Mouse (Mus musculus) intestine, embryonic 15.5 days (tissue): ENCODE measurements around the gene Lin52. TPM values are rescaled to one million over a fixed set of nuclear protein-coding genes. Genes with fewer than 3 reads are reported as not detected.
"Not testable (repeated sequence)": the region's sequence is repeated elsewhere in the genome, so short reads cannot be mapped to it uniquely, and the experiment has no call there.

Experiments used
- ATAC-seq: fragments of 200-750 bp; cut with Nextera tagmentation; 2 replicates; pipeline ENCODE4 v1.8.0; 2017; ENCODE audit warnings: moderate TSS enrichment, moderate library complexity
- H3K27ac ChIP-seq: fragments of 300-500 bp; sonication (generic); 2 replicates; pipeline ENCODE4 v1.5.1; 2015; ENCODE audit warnings: mild to moderate bottlenecking, inconsistent platforms
- H3K27me3 ChIP-seq: fragments of 300-500 bp; sonication (generic); replicated peaks from 2 replicates; pipeline ENCODE4 v1.6.1; 2015; ENCODE audit warnings: inconsistent platforms
- H3K36me3 ChIP-seq: fragments of 300-500 bp; sonication (generic); 2 replicates; pipeline ENCODE4 v1.6.1; 2015; ENCODE audit warnings: inconsistent platforms
- H3K4me1 ChIP-seq: fragments of 300-500 bp; sonication (generic); replicated peaks from 2 replicates; pipeline ENCODE4 v1.6.1; 2015; ENCODE audit warnings: inconsistent platforms
- H3K4me2 ChIP-seq: fragments of 300-500 bp; sonication (generic); replicated peaks from 2 replicates; pipeline ENCODE4 v1.6.1; 2015; ENCODE audit warnings: mild to moderate bottlenecking, inconsistent platforms
- H3K4me3 ChIP-seq: fragments of 300-500 bp; sonication (generic); replicated peaks from 2 replicates; pipeline ENCODE4 v1.5.1; 2015; ENCODE audit warnings: inconsistent platforms
- H3K9ac ChIP-seq: fragments of 300-500 bp; sonication (generic); 2 replicates; pipeline ENCODE4 v1.6.1; 2015; ENCODE audit warnings: inconsistent platforms
- H3K9me3 ChIP-seq: fragments of 300-500 bp; sonication (generic); 2 replicates; pipeline ENCODE4 v1.6.1; 2016; ENCODE audit warnings: inconsistent platforms
- WGBS: fragments of 180-500 bp; shearing (Covaris S2); methylation state at CpG from one replicate; pipeline ENCODE4 v1.1.7; 2015; 5-methylcytosine and 5-hydroxymethylcytosine counted together
- polyA plus RNA-seq: library from polyadenylated mRNA; unstranded; fragments of >200 nt; fragmentation: Nextera tagmentation; extraction: Ambion mirVana; gene quantifications from 2 replicates; pipeline ENCODE4 v1.2.1, GENCODE M21; 2015

Gene Lin52
- polyA plus RNA-seq, 1 experiment from 2014 or later, result 15.2 TPM

DNA sequence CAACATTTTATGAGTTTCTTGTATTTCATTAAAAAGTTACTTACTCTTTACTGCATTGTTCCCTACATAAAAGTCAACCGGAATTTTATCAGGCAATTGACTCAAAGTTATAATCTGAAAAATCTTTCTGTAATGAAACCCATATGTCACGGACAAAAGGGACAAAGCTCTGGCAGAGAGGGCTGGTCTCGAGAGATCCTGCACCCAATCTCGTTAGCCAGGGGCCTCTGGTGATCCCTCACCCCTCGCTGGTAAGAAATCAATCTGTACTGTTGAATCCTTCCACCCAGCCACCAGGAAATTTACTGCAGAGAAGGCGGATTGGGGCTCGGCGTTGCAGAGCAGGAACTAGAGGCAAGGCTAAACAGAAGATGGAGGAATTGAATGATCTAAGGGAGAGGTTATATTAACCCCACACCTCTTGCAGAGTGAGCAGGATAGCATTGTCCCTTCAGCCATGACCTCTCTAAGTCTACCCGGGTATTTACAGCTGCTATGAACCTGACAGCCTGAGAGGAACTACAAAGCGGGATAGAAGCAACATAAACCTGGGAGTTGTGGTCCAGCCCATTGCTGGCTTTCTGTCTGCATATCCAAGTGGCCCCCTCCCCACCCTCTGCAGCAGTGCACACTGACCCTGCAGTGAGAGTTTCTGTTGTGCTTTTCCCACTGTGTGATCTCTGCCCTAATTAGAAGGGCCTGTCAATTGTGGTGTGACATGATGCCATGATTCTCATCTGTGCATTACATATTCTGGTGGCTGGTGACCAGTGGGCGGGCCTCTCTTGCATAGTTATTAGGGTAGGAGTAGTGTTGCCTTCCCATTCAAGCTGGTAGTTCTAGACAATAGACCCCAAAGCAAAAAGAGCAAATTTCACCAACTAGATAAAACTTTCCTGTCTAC lies 73.2 kb downstream of the Lin52 start:
- no peaks in the 10 kb centered on the region for H3K27me3 ChIP-seq
- H3K4me3 ChIP-seq, result no peak overlapping the region
- H3K36me3 ChIP-seq, result no peaks in the 10 kb centered on the region
- WGBS, result 59% methylated on average over 11 of the region's 11 CpGs
- H3K4me2 ChIP-seq, result no peak overlapping the region
- no peak for ATAC-seq
- H3K4me1 ChIP-seq, result peaks cover 7% of the 10 kb centered on the region; the same call in 1 of the 2 replicates
- H3K27ac ChIP-seq, result no peak overlapping the region
- no peak overlapping the region for H3K9ac ChIP-seq
- no peaks in the 10 kb centered on the region for H3K9me3 ChIP-seq

DNA sequence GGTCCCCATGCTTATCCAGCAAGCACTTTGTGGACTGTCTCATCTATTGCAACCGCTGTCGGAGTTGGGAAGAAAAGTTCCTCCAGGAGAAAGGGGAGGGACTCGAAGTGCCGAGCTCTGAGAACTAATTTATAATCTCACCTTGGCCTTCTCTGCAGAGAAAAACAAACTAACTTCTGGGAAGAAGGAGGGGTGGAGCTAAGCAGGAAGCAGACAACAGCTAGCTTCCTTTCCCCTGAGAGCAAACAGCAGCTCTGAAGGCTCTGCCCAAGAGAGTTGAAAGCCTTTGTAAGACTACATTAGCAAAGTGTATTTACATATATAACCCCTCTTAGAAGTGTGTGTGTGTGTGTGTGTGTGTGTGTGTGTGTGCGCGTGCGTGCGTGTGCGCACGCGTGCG lies 74.2 kb downstream of the Lin52 start:
- Histone ChIP-seq H3K27me3 (no peaks in the 10 kb centered on the region), H3K27ac (no peak overlapping the region), H3K9ac (no peak overlapping the region), H3K4me2 (no peak overlapping the region), H3K4me1 (peaks cover 7% of the 10 kb centered on the region; the same call in 1 of the 2 replicates), H3K4me3 (no peak overlapping the region), H3K9me3 (no peaks in the 10 kb centered on the region), H3K36me3 (no peaks in the 10 kb centered on the region)
- ATAC-seq, result no peak
- 75% methylated on average over 12 of the region's 12 CpGs for WGBS

DNA sequence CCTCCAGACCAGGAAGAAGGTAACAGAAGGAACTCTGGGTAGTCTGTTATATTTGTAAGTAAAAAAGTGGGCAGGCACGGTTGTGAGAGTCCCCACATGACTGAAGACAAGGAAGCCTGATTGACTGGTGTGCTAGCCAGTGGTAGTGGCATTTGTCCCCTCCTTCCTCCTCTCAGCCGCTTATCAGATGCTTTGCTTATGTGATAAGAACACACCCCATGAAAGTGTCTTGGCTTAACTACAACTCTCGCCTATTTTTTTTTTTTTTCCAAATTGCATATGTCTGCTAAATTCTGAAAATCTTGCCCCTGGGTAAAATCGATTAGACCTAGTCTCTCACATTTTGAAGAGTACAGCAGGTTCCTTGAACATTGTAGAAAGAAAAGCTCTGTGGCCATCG lies 79.2 kb downstream of the Lin52 start:
- Histone ChIP-seq H3K4me2 (no peak overlapping the region), H3K27me3 (no peaks in the 10 kb centered on the region), H3K27ac (no peak overlapping the region), H3K9ac (no peak overlapping the region), H3K36me3 (peaks cover 3% of the 10 kb centered on the region; the same call in 1 of the 2 replicates), H3K4me1 (0 out of 2 replicates have a peak, but pooled peaks cover under 1% of the 10 kb centered on the region), H3K9me3 (no peaks in the 10 kb centered on the region), H3K4me3 (no peak overlapping the region)
- no peak for ATAC-seq
- 80% methylated on average over 5 of the region's 5 CpGs for WGBS

DNA sequence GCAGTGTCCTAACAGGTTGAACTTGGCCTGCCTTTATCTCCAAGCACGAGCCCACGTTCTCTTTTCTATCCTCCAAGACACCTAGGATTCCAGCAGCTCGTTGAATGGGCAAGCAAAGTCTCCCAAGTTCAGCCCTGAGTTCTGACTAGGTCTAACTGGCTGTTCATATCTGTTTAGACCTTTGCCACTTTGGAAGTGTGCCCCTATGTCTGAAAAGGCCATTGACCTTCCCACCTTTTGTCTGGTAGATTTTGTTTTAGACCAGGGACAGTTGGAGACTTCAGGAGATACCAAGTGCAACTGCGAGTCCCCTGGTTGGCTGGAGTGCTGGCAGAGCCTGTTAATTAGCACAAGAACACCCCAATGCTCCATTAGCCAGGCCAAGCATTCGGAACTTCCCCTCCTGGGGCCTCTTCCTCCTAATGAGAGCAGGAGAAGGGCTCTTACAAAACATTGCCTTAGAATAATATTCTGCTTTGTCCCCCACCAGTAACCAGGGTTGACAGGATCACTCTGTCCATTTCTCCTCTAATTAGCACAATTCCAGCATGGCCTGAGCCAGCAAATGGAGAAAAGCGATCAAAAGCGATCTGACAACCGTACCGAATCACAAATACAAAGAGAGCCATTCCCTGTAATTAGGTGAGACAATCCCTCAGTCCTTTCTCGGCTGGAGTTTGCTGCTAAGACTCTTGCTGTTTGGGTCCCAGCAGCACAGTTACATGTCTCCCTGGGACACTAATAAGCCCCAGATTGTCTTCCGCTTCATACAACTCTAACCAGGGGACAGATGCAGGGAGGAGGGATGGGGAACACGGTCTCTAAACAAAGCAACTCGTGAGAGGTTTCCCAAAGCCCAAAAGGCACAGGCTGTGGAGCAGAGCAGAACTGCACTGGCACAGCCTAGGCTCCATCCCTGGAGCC lies 80.9 kb downstream of the Lin52 start:
- Histone ChIP-seq H3K27ac (no peak overlapping the region), H3K36me3 (peaks cover 3% of the 10 kb centered on the region; the same call in 1 of the 2 replicates), H3K27me3 (no peaks in the 10 kb centered on the region), H3K9me3 (no peaks in the 10 kb centered on the region), H3K9ac (no peak overlapping the region), H3K4me3 (no peak overlapping the region), H3K4me1 (no peaks in the 10 kb centered on the region), H3K4me2 (no peak overlapping the region)
- WGBS, result 83% methylated on average over 13 of the region's 13 CpGs
- no peak for ATAC-seq

DNA sequence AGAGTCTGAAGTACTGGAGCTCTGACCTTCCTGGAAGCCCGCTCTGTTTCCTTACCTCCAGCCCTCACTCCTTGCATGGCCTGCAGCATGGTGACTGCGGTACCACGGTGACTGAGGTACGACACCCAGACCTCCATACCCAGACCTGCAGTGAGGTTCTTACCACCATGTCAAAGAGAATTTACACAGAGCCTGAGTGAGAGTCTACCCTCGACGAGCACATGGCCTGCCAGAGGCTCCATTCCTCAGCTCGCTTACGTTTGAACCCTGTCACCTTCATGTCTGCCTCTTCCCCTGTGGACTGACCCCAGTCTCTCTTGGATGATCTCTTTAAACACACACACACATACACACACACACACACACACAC lies 81.6 kb downstream of the Lin52 start:
- Histone ChIP-seq H3K4me2 (no peak overlapping the region), H3K36me3 (peaks cover 3% of the 10 kb centered on the region; the same call in 1 of the 2 replicates), H3K9ac (no peak overlapping the region), H3K9me3 (no peaks in the 10 kb centered on the region), H3K27me3 (no peaks in the 10 kb centered on the region), H3K4me1 (no peaks in the 10 kb centered on the region), H3K4me3 (no peak overlapping the region), H3K27ac (no peak overlapping the region)
- WGBS, result 82% methylated on average over 8 of the region's 8 CpGs
- no peak for ATAC-seq

DNA sequence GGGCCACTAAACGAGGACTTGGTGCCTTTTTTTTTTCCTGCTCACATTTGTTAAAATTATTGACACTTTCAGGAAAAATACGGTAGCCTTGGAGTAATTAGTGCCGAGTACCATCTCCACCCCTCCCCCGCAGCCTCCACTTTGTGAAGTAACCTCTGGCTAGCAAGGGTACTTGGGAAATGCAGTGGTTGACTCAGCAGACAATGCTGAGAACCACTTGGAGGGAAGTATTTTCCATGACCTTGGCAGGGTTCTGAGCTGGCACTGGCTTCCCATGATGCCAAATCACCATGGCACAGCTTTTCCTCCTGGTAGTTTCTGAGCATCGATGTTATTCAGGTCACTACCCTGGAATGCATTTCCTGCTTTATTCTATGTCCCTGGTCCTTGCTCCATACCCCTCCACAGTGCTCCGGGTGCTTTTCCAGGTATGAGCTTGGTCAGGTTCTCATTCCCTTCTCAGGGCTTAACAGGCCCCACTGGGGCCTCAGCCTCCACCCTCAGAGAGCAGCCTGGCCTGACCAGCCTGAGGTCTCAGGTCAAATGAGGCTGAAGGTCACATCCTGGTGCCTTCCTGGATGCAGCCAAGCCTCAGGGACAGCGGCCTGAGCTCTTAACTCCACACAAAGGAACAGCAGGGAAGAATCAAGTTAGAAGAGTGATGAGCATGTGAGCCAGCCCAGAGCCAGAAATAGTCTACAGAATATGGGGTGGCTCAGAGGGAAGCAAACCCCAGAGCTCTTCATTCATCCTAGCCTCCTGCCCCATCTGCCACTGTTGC lies 82.7 kb downstream of the Lin52 start:
- Histone ChIP-seq H3K27ac (no peak overlapping the region), H3K4me1 (no peaks in the 10 kb centered on the region), H3K27me3 (no peaks in the 10 kb centered on the region), H3K36me3 (peaks cover 3% of the 10 kb centered on the region; the same call in 1 of the 2 replicates), H3K9ac (no peak overlapping the region), H3K4me3 (no peak overlapping the region), H3K9me3 (no peaks in the 10 kb centered on the region), H3K4me2 (no peak overlapping the region)
- ATAC-seq, result no peak
- 78% methylated on average over 7 of the region's 7 CpGs for WGBS

DNA sequence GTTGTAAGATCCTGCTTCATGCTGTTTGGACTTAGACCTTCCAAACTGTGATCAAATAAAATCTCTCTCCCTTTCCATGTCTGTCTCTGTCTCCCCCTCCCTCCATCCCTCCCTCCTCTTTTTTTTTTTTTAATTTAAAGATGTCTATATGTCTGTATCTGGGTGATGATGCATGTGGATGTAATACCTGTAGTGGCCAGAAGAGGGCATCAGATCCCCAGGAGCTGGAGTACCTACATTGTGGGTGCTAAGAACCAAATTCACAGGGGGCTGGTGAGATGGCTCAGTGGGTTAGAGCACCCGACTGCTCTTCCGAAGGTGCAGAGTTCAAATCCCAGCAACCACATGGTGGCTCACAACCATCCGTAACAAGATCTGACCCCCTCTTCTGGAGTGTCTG lies 88.3 kb downstream of the Lin52 start:
- WGBS, result 95% methylated on average over 3 of the region's 3 CpGs
- H3K4me3 ChIP-seq, H3K9ac ChIP-seq, H3K4me2 ChIP-seq, H3K4me1 ChIP-seq, ATAC-seq, H3K27me3 ChIP-seq, H3K27ac ChIP-seq, H3K36me3 ChIP-seq, H3K9me3 ChIP-seq: not testable (repeated sequence)

DNA sequence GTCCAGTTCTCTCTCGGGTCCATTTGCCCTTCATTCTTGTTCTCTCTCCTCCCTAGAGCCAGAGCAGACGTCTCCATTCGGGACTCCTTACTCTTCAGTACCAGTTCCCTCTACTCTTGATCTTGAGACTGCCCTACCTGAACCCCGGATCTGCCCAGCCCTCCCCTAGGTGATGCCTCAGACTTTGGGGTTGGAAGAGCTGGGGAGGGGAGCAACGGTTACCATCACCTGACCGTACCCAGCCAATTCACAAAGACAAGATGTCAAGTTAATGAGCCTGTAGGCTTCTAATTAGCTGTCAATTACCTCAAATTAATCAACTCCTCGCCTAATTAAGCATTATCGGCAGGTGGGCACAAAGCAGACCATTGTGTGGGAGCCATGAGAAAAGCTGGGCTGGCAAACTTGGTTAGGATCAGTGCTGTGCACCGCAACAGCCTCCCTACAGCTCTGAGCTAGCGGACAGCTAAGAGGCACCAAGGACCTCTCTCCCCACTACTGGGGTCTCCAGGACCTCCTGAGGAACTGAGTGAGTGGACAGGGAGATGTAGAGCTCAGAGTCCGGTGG lies 90.3 kb downstream of the Lin52 start:
- 83% methylated on average over 11 of the region's 11 CpGs for WGBS
- no peak overlapping the region for H3K4me3 ChIP-seq
- ATAC-seq, result no peak
- H3K4me2 ChIP-seq, result no peak overlapping the region
- no peaks in the 10 kb centered on the region for H3K9me3 ChIP-seq
- no peaks in the 10 kb centered on the region for H3K27me3 ChIP-seq
- no peak overlapping the region for H3K9ac ChIP-seq
- no peak overlapping the region for H3K27ac ChIP-seq
- H3K36me3 ChIP-seq, result no peaks in the 10 kb centered on the region
- H3K4me1 ChIP-seq, result 0 out of 2 replicates have a peak, but pooled peaks cover 6% of the 10 kb centered on the region

DNA sequence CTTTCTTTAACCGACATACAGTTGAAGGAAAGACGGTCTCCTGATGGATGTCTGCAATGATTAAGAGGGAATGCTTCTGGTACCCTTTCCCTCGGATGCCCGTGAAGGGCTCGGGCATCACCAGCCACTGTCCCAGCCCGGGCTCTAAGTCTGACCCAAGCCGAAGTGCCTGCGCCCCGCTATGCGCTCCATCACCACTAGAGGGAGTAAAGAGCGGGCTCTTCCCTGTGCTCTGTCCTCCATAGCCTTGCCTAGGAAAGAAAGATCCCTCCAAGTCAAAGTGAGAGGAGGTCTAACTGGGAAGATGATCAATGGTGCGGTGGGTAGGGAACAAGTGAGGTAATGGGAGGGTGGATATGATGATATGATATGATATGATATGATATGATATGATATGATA lies 94.8 kb downstream of the Lin52 start:
- H3K27ac ChIP-seq, result no peak overlapping the region
- H3K36me3 ChIP-seq, result no peaks in the 10 kb centered on the region
- no peaks in the 10 kb centered on the region for H3K27me3 ChIP-seq
- no peak overlapping the region for H3K9ac ChIP-seq
- H3K4me1 ChIP-seq, result 0 out of 2 replicates have a peak, but pooled peaks cover 6% of the 10 kb centered on the region
- no peak overlapping the region for H3K4me2 ChIP-seq
- no peak overlapping the region for H3K4me3 ChIP-seq
- WGBS, result 5% methylated on average over 12 of the region's 12 CpGs
- H3K9me3 ChIP-seq, result no peaks in the 10 kb centered on the region
- ATAC-seq, result peak; percentile 80

DNA sequence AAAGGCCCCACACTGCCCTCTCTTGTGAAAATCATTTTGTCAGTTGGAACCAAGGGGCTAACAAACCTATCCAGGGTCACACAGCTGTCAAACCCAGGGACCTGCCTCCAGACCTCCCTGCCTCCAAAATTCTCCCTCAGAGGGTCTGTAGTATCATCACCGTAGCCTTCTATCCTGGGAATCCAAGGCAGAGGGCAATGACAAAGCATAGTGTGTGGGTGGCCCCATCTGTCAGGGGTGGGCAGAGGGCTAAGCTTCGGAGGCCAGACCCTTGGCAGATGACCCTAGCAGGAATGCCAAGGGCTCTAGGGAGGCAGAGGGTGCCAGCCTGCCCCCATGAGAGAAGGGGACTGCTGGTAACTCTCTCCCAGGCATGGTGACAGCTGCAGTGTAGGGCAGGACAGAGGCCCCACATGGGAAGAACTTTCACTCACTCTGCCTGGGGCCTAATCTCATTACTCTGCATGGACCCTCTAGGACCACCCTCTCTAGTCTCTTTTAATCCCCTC lies 95.4 kb downstream of the Lin52 start:
- H3K4me2 ChIP-seq, result no peak overlapping the region
- H3K4me1 ChIP-seq, result 0 out of 2 replicates have a peak, but pooled peaks cover 6% of the 10 kb centered on the region
- no peaks in the 10 kb centered on the region for H3K27me3 ChIP-seq
- whole genome bisulfite sequencing, result 60% methylated on average over 2 of the region's 2 CpGs
- H3K9ac ChIP-seq, result no peak overlapping the region
- H3K9me3 ChIP-seq, result no peaks in the 10 kb centered on the region
- H3K36me3 ChIP-seq, result no peaks in the 10 kb centered on the region
- no peak overlapping the region for H3K27ac ChIP-seq
- ATAC-seq, result no peak
- no peak overlapping the region for H3K4me3 ChIP-seq

DNA sequence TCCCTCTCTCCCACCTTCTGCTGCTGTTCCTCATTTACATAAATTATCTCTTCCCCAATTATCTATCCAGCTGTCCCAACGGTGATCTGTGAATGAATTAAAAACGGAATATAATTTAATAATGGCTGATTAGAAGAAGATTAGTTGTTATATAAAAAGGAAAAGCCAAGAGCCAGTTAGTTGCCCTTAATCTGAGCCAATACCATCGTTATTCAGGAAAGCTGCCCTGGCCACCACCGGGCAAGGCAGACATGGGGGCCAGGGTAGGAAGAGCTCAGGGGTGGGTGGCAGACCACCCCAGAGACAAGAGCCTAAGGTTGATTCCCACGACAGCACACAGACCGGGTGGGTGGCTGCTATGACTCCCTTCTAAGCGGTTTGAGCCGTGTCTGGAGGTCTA lies 97.0 kb downstream of the Lin52 start:
- Histone ChIP-seq H3K27ac (no peak overlapping the region), H3K9me3 (no peaks in the 10 kb centered on the region), H3K27me3 (no peaks in the 10 kb centered on the region), H3K4me2 (no peak overlapping the region), H3K36me3 (no peaks in the 10 kb centered on the region), H3K9ac (no peak overlapping the region), H3K4me1 (0 out of 2 replicates have a peak, but pooled peaks cover 4% of the 10 kb centered on the region), H3K4me3 (no peak overlapping the region)
- ATAC-seq, result no peak
- 62% methylated on average over 8 of the region's 8 CpGs for WGBS
